Mouse (Mus musculus) ES-E14 (cell line): ENCODE results near the gene Foxc1. TPM values are rescaled to one million over a fixed set of nuclear protein-coding genes. Genes with fewer than 3 reads are reported as not detected.

Source experiments
- DNase-seq: peaks from one replicate; pipeline ENCODE4 v3.0.0-alpha.2; 2013; ENCODE audit warnings: low read depth, low spot score
- H3K27ac ChIP-seq: 2 replicates; pipeline ENCODE4 v1.5.1; 2012; ENCODE audit warnings: low read depth, mild to moderate bottlenecking, low read length, moderate library complexity, mixed read lengths; ENCODE audit not compliant: poor library complexity, insufficient read depth, severe bottlenecking
- H3K36me3 ChIP-seq: 2 replicates; pipeline ENCODE4 v1.6.1; 2012; ENCODE audit warnings: mild to moderate bottlenecking, low read length, moderate library complexity, mixed read lengths; ENCODE audit not compliant: control insufficient read depth, poor library complexity, insufficient read depth, severe bottlenecking
- H3K4me1 ChIP-seq, 2 experiments: fragments of 150-350 bp in 1 of 2; sonication (generic) in 1 of 2; 2 replicates each; pipeline ENCODE4 v1.6.1; 2012; ENCODE audit warnings: low read length in 2 of 2, mild to moderate bottlenecking in 1 of 2, mixed read lengths in 1 of 2; ENCODE audit not compliant: control insufficient read depth in 2 of 2, insufficient read depth in 2 of 2, poor library complexity in 1 of 2
- H3K4me3 ChIP-seq, 2 experiments: fragments of 150-350 bp in 1 of 2; sonication (generic) in 1 of 2; 2 replicates each; pipeline ENCODE4 v1.5.1; 2012; ENCODE audit warnings: low read length in 2 of 2, low read depth in 1 of 2, mild to moderate bottlenecking in 1 of 2, mixed read lengths in 1 of 2; ENCODE audit not compliant: insufficient read depth in 1 of 2, poor library complexity in 1 of 2, severe bottlenecking in 1 of 2
- H3K9ac ChIP-seq: 2 replicates; pipeline ENCODE4 v1.6.1; 2012; ENCODE audit warnings: low read depth, mild to moderate bottlenecking, low read length, mixed read lengths; ENCODE audit not compliant: poor library complexity, insufficient read depth, severe bottlenecking
- H3K9me3 ChIP-seq: fragments of 150-350 bp; sonication (generic); 2 replicates; pipeline ENCODE4 v1.6.1; 2012; ENCODE audit warnings: low read depth, mild to moderate bottlenecking, low read length; ENCODE audit not compliant: control insufficient read depth, insufficient read depth
- CHD2 ChIP-seq: IDR thresholded peaks from 2 replicates; pipeline ENCODE4 v1.6.1; 2014; ENCODE audit warnings: mild to moderate bottlenecking, low read depth, low read length, inconsistent platforms
- HCFC1 ChIP-seq: IDR thresholded peaks from 2 replicates; pipeline ENCODE4 v1.6.1; 2012; ENCODE audit warnings: low read length, inconsistent platforms, borderline replicate concordance; ENCODE audit not compliant: insufficient read depth
- MAFK ChIP-seq: IDR thresholded peaks from 2 replicates; pipeline ENCODE4 v1.6.1; 2014; ENCODE audit warnings: mild to moderate bottlenecking, low read depth, low read length, inconsistent platforms; ENCODE audit not compliant: insufficient read depth
- ZC3H11A ChIP-seq: IDR thresholded peaks from 2 replicates; pipeline ENCODE4 v1.6.1; 2012; ENCODE audit warnings: low read depth, mild to moderate bottlenecking, inconsistent platforms, low read length, borderline replicate concordance
- ZNF384 ChIP-seq: IDR thresholded peaks from 2 replicates; pipeline ENCODE4 v1.6.1; 2012; ENCODE audit warnings: low read depth, low read length, inconsistent platforms
- in situ Hi-C, 2 experiments: fragments of 600-800 bp; cut with MboI; formaldehyde crosslinking; loops; one replicate each; pipeline ENCODE4 v1.15.1; 2025; ENCODE audit warnings: low sequenced_read_pairs in 2 of 2, inconsistent platforms in 1 of 2; ENCODE audit not compliant: unreplicated experiment in 2 of 2
- total RNA-seq: library from RNA; depleted of rRNA; stranded (reverse); fragments of 300-350 nt; gene quantifications from 2 replicates; pipeline ENCODE4 v1.2.3, GENCODE M21; 2012; rRNA removed

Gene Foxc1
- total RNA-seq, 1 experiment: 1.2 TPM

GRCm38 (mm10) chr13:31854000-31854399, 47.6 kb downstream of the Foxc1 start:
- Histone ChIP-seq H3K9me3 (no peaks in the 10 kb centered on the region), H3K36me3 (no peaks in the 10 kb centered on the region), H3K9ac (no peak overlapping the region), H3K4me3 (no peak overlapping the region), H3K4me1 (no peaks in the 10 kb centered on the region), H3K27ac (no peak overlapping the region)
- TF ChIP-seq CHD2 (no peak), HCFC1 (no peak), MAFK (no peak), ZC3H11A (no peak), ZNF384 (no peak)
- in situ Hi-C loops: no loop called here
- no peak for DNase-seq

GRCm38 (mm10) chr13:31860200-31860599, 53.8 kb downstream of the Foxc1 start:
- no peak overlapping the region for H3K27ac ChIP-seq
- DNase-seq: no peak
- H3K4me1 ChIP-seq: no peaks in the 10 kb centered on the region
- no peaks in the 10 kb centered on the region for H3K36me3 ChIP-seq
- TF ChIP-seq ZNF384: no peak
- TF ChIP-seq ZC3H11A: no peak
- no peak for TF ChIP-seq MAFK
- TF ChIP-seq HCFC1: no peak
- TF ChIP-seq CHD2: no peak
- H3K9ac ChIP-seq: no peak overlapping the region
- no peaks in the 10 kb centered on the region for H3K9me3 ChIP-seq
- in situ Hi-C loops: no loop called here
- no peak overlapping the region for H3K4me3 ChIP-seq

Other genes with a start within 250 kb of the Foxc1 start
- 0.21 and 0.22 TPM in 2 replicates for gene A530084C06Rik, start 247.3 kb upstream of the Foxc1 start, total RNA-seq
- 0.16 and 0.80 TPM in 2 replicates for gene Foxf2, start 180.8 kb upstream of the Foxc1 start, total RNA-seq